Mouse (Mus musculus) embryonic facial prominence, embryonic 13.5 days (tissue): ENCODE measurements around the gene N4bp1. TPM values are rescaled to one million over a fixed set of nuclear protein-coding genes. Genes with fewer than 3 reads are reported as not detected.

Experiments used
- ATAC-seq: fragments of 200-750 bp; cut with Nextera tagmentation; 2 replicates; pipeline ENCODE4 v1.8.0; 2017; ENCODE audit warnings: low read depth; ENCODE audit not compliant: insufficient number of reproducible peaks, insufficient read depth, low FRiP score, low TSS enrichment
- H3K27ac ChIP-seq: fragments of 300-500 bp; sonication (generic); 2 replicates; pipeline ENCODE4 v1.5.1; 2015; ENCODE audit warnings: moderate library complexity, mild to moderate bottlenecking, inconsistent platforms
- H3K27me3 ChIP-seq: fragments of 300-500 bp; sonication (generic); 2 replicates; pipeline ENCODE4 v1.6.1; 2015; ENCODE audit warnings: mild to moderate bottlenecking, inconsistent platforms
- H3K36me3 ChIP-seq: fragments of 300-500 bp; sonication (generic); 2 replicates; pipeline ENCODE4 v1.6.1; 2015; ENCODE audit warnings: mild to moderate bottlenecking, inconsistent platforms
- H3K4me1 ChIP-seq: fragments of 300-500 bp; sonication (generic); 2 replicates; pipeline ENCODE4 v1.6.1; 2015; ENCODE audit warnings: inconsistent platforms
- H3K4me2 ChIP-seq: fragments of 300-500 bp; sonication (generic); 2 replicates; pipeline ENCODE4 v1.6.1; 2015; ENCODE audit warnings: moderate library complexity, mild to moderate bottlenecking, inconsistent platforms
- H3K4me3 ChIP-seq: fragments of 300-500 bp; sonication (generic); 2 replicates; pipeline ENCODE4 v1.5.1; 2015; ENCODE audit warnings: mild to moderate bottlenecking, inconsistent platforms
- H3K9ac ChIP-seq: fragments of 300-500 bp; sonication (generic); 2 replicates; pipeline ENCODE4 v1.6.1; 2015; ENCODE audit warnings: mild to moderate bottlenecking, inconsistent platforms
- H3K9me3 ChIP-seq: fragments of 300-500 bp; sonication (generic); 2 replicates; pipeline ENCODE4 v1.6.1; 2016; ENCODE audit warnings: inconsistent platforms
- WGBS: fragments of 180-500 bp; shearing (Covaris S2); methylation state at CpG from one replicate; pipeline ENCODE4 v1.1.7; 2015; ENCODE audit warnings: mixed read lengths; 5-methylcytosine and 5-hydroxymethylcytosine counted together
- polyA plus RNA-seq: library from polyadenylated mRNA; unstranded; fragments of >200 nt; fragmentation: Nextera tagmentation; extraction: Ambion mirVana; gene quantifications from 2 replicates; pipeline ENCODE4 v1.2.1, GENCODE M21; 2015

The N4bp1 gene
- polyA plus RNA-seq, 1 experiment from 2014 or later = 12.6 TPM

GRCm38 (mm10) chr8:86834496-86835260 is 50.4 kb downstream of the N4bp1 start:
- Histone ChIP-seq H3K4me3 (no peak overlapping the region), H3K9me3 (no peaks in the 10 kb centered on the region), H3K4me1 (no peaks in the 10 kb centered on the region), H3K27me3 (no peaks in the 10 kb centered on the region), H3K4me2 (no peak overlapping the region), H3K27ac (no peak overlapping the region), H3K9ac (no peak overlapping the region), H3K36me3 (peaks cover 17% of the 10 kb centered on the region)
- ATAC-seq = no peak
- WGBS = 84% methylated on average over 8 of the region's 8 CpGs

GRCm38 (mm10) chr8:86833937-86834336 is 51.1 kb downstream of the N4bp1 start:
- no peak overlapping the region for H3K27ac ChIP-seq
- H3K36me3 ChIP-seq = peaks cover 10% of the 10 kb centered on the region
- no peaks in the 10 kb centered on the region for H3K4me1 ChIP-seq
- no peak overlapping the region for H3K4me2 ChIP-seq
- H3K9me3 ChIP-seq = no peaks in the 10 kb centered on the region
- no peak overlapping the region for H3K9ac ChIP-seq
- WGBS = 90% methylated on average over 1 of the region's 1 CpGs
- no peak overlapping the region for H3K4me3 ChIP-seq
- ATAC-seq = no peak
- H3K27me3 ChIP-seq = no peaks in the 10 kb centered on the region

GRCm38 (mm10) chr8:86828925-86829324 is 56.1 kb downstream of the N4bp1 start:
- WGBS = 58% methylated on average over 2 of the region's 2 CpGs
- H3K4me3 ChIP-seq = no peak overlapping the region
- no peak for ATAC-seq

GRCm38 (mm10) chr8:86827199-86827598 is 57.9 kb downstream of the N4bp1 start:
- no peak for ATAC-seq
- Histone ChIP-seq H3K4me2 (no peak overlapping the region), H3K9ac (no peak overlapping the region), H3K36me3 (no peaks in the 10 kb centered on the region), H3K4me1 (peaks cover 16% of the 10 kb centered on the region), H3K9me3 (no peaks in the 10 kb centered on the region), H3K27me3 (no peaks in the 10 kb centered on the region), H3K27ac (no peak overlapping the region), H3K4me3 (no peak overlapping the region)
- 88% methylated on average over 5 of the region's 5 CpGs for WGBS

More at GRCm38 (mm10) chr8:86828925-86829324, 56.1 kb downstream of the N4bp1 start:
- Histone ChIP-seq H3K9ac (no peak overlapping the region), H3K4me1 (peaks cover 16% of the 10 kb centered on the region), H3K27me3 (no peaks in the 10 kb centered on the region), H3K27ac (no peak overlapping the region), H3K4me2 (no peak overlapping the region), H3K9me3 (no peaks in the 10 kb centered on the region), H3K36me3 (no peaks in the 10 kb centered on the region)

GRCm38 (mm10) chr8:86826538-86826937 is 58.5 kb downstream of the N4bp1 start:
- Histone ChIP-seq H3K27me3 (no peaks in the 10 kb centered on the region), H3K36me3 (no peaks in the 10 kb centered on the region), H3K4me3 (no peak overlapping the region), H3K4me2 (no peak overlapping the region), H3K4me1 (peaks cover 16% of the 10 kb centered on the region), H3K9me3 (no peaks in the 10 kb centered on the region), H3K9ac (no peak overlapping the region), H3K27ac (no peak overlapping the region)
- peak; percentile 56; the same call in 1 of the 2 replicates for ATAC-seq

- ATAC-seq = no peak
- WGBS = 74% methylated on average over 9 of the region's 9 CpGs
- Histone ChIP-seq H3K27ac (no peak overlapping the region; the same call in 1 of the 2 replicates), H3K27me3 (no peaks in the 10 kb centered on the region), H3K36me3 (no peaks in the 10 kb centered on the region), H3K9me3 (no peaks in the 10 kb centered on the region), H3K4me3 (no peak overlapping the region), H3K9ac (no peak overlapping the region), H3K4me1 (peaks cover 20% of the 10 kb centered on the region), H3K4me2 (no peak overlapping the region)
Observed at GRCm38 (mm10) chr8:86825674-86826448, 59.2 kb downstream of the N4bp1 start.

GRCm38 (mm10) chr8:86824735-86825134 is 60.3 kb downstream of the N4bp1 start:
- 38% methylated on average over 4 of the region's 4 CpGs for WGBS
- Histone ChIP-seq H3K4me1 (peaks cover 31% of the 10 kb centered on the region), H3K4me2 (no peak overlapping the region), H3K27ac (no peak overlapping the region), H3K9me3 (no peaks in the 10 kb centered on the region), H3K36me3 (no peaks in the 10 kb centered on the region), H3K4me3 (no peak overlapping the region), H3K27me3 (no peaks in the 10 kb centered on the region), H3K9ac (no peak overlapping the region)
- no peak for ATAC-seq

GRCm38 (mm10) chr8:86820756-86821201 is 64.3 kb downstream of the N4bp1 start:
- peaks cover 20% of the 10 kb centered on the region for H3K4me1 ChIP-seq
- no peaks in the 10 kb centered on the region for H3K36me3 ChIP-seq
- 0 out of 2 replicates have a peak overlapping the region, but pooled peaks have one; percentile 18 for H3K4me2 ChIP-seq
- peak overlapping the region; percentile 85 for H3K27ac ChIP-seq
- H3K4me3 ChIP-seq = no peak overlapping the region
- H3K27me3 ChIP-seq = no peaks in the 10 kb centered on the region
- no peak overlapping the region for H3K9ac ChIP-seq
- H3K9me3 ChIP-seq = no peaks in the 10 kb centered on the region
- peak; percentile 84 for ATAC-seq
- WGBS = 5% methylated on average over 3 of the region's 3 CpGs

- Histone ChIP-seq H3K9me3 (no peaks in the 10 kb centered on the region), H3K27ac (peak overlapping the region; percentile 85), H3K27me3 (no peaks in the 10 kb centered on the region), H3K36me3 (no peaks in the 10 kb centered on the region), H3K4me1 (peaks cover 17% of the 10 kb centered on the region), H3K4me2 (0 out of 2 replicates have a peak overlapping the region, but pooled peaks have one; percentile 18), H3K9ac (no peak overlapping the region), H3K4me3 (no peak overlapping the region)
- no peak; the same call in 1 of the 2 replicates for ATAC-seq
- WGBS = 24% methylated on average over 2 of the region's 2 CpGs
Observed at GRCm38 (mm10) chr8:86820186-86820755, 64.8 kb downstream of the N4bp1 start.

- no peak for ATAC-seq
- Histone ChIP-seq H3K27ac (0 out of 2 replicates have a peak overlapping the region, but pooled peaks have one; percentile 8), H3K9ac (no peak overlapping the region), H3K4me1 (peaks cover 15% of the 10 kb centered on the region), H3K4me2 (no peak overlapping the region), H3K4me3 (no peak overlapping the region), H3K36me3 (no peaks in the 10 kb centered on the region), H3K9me3 (no peaks in the 10 kb centered on the region), H3K27me3 (no peaks in the 10 kb centered on the region)
- 54% methylated on average over 6 of the region's 6 CpGs for WGBS
Observed at GRCm38 (mm10) chr8:86819426-86819825, 65.6 kb downstream of the N4bp1 start.

- Histone ChIP-seq H3K27me3 (no peaks in the 10 kb centered on the region), H3K4me1 (no peaks in the 10 kb centered on the region), H3K9ac (no peak overlapping the region), H3K4me3 (no peak overlapping the region), H3K9me3 (no peaks in the 10 kb centered on the region), H3K27ac (no peak overlapping the region), H3K4me2 (no peak overlapping the region), H3K36me3 (no peaks in the 10 kb centered on the region)
- ATAC-seq = no peak
- WGBS = 74% methylated on average over 15 of the region's 15 CpGs
Observed at GRCm38 (mm10) chr8:86808990-86809960, 75.8 kb downstream of the N4bp1 start.
